Mouse (Mus musculus) MN1 (cell line): ENCODE measurements at regions not wholly inside any gene's neighbourhood (a gene's known extent, or its start where the extent isn't known, plus 50 kb on each side); places are given as distances from the start of the nearest gene placed in this dataset.

Experiments
- DNase-seq: peaks from one replicate; pipeline ENCODE4 v3.0.0-alpha.2; 2016; ENCODE audit warnings: low spot score

DNA sequence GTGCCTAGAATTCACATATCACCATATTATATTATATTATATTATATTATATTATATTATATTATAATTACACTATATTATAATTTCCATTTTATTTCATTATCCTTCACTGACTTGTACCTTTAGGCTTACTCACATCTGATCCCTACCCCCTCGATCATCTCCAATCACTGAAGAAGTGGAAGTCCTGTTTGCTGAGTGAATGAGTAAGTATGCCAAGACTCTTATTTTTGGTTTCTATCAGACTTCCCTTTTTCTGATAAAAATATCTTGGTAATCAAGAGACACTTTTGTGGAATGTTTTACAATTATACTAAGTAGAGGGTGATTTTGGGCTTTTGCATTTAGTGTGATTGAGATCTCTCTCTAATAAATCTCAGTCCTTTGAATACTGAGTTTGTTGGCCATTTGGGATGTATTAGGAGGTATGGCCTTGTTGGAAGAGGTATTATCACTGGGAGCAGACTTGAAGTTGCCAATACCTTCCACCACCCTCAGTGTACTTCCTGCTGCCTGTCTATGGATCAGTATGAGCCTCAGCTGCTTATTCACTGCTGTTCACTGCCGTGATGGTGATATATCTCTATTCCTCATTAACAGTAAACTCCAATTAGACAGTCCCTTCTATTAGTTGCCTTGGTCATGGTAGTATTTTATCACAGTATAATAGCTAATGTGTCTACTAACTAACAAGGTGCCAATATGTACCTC lies 665.3 kb downstream of the Adgrl2 start:
- no peak for DNase-seq

DNA sequence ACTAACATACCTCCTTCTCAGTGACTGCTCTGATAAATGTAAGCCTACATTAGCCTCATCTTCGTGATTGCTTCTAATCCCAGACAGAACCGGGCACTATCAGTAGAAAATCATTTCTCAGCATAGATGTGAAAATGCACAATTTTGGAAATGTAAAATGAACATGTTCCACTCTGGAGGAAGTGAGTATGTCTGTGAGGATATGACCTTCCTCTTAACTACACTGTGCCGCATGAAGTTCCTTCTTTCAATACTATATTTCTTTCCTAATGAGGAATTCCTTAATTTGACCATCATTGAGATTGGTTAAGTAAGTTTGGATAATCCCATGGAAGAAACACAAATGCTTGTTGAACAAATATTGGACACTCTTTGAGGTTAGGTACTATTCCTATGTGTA lies 668.5 kb downstream of the Adgrl2 start:
- DNase-seq, result no peak

DNA sequence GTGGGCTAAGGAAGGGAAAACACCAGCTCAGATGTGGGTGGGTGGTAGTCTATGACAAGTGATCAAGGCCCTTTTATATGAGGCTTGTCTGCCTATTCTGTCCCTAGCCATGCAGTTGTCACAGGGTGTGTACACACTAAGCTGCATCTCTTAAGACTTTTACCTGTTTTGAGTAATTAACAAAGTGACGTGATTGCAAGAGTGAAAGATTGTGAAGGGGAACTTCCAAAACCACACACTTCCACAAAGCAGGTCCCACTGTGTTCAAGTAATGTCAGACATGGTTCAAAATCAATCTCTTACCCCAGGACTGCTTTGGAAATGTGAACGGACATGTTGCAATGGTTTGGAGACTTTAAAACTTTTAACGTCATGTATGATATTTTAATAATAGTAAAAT lies 674.2 kb downstream of the Adgrl2 start:
- no peak for DNase-seq

DNA sequence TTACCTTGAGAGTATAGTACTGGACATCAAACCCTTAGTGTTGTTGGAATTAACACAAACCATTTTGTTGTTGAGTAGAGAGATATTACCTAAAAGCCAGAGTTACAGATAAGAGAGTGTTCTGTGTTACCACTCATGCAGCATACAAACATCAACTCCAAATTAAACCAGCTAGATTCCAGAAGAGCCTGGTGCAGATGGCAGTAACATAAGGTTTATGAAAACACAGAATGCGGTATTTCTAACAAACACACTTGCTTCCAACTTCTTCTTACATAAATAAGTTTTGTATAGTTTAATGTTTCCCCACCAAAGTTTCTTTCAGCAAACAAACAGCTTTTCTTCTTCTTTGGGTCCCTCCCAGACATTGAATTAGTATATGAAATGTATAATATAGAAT lies 675.1 kb downstream of the Adgrl2 start:
- no peak for DNase-seq

GRCm38 (mm10) chr3:148295515-148295914 lies 694.8 kb downstream of the Adgrl2 start:
- DNase-seq, result no peak

DNA sequence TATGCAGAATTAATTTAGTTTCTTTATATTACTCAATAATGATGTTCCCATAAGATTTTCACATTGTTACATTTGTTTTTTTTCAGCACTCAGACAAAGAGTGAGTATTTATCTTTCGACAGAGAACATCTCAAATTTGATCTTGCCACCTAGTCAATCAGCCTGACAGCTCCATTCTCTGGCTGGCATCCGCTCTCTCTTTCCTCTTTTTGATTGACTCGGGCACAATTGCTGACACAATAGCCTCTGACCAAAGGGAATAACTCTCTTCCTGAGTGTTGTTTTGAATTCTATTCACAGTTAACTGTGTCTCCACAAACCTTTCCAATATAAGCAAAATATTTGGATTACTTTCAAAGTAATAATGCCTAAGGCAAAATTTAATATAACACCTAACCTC lies 711.4 kb downstream of the Adgrl2 start:
- no peak for DNase-seq

DNA sequence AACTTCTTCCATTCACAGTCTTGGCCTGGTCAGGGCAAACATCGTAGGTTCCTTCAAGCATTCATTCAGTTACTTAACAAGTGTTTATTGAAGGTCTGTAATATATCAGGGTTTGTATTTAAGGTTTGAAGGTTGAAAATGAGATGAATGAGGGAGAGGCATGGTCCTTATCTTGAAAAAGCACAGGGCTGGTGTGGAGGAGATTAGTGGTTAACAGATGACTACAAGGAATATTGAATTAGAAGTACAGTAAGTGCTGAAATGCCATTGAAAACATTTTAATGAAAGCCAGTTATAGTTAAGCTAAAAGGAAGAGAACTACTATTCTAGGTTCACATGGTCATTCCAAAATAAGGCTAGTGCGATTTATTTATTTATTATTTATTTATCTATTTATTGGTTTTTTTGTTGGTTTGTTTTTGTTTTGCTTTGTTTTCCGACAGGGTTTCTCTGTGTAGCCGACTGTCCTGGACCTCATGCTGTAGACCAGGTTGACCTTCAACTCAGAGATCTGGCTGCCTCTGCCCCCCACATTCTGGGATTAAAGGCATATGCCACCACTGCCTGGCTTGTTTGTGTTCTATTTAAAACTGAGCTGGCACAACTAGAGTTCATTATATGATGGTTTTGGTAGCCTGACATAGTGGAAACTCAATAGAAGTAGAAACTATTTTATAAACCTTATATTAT lies 718.1 kb downstream of the Adgrl2 start:
- DNase-seq, result peak; percentile 57

DNA sequence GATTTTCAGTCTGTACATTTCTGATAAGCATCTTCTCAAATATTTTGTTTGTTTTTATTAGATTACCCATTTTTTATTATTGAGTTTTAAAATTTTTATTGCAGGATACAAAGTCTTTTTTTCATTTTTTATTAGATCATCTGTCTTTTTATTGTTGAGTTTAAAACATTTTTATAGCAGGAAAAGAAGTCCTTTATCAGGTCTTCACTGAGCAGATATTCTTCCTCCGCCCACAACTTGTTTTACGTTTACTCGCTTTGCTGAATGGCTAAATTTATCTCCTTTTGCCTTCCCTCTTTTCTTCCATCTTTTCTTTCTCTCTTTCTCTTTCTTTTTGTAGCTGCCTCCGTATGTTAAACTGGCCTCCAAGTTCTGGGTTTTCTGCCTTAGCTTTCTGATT lies 721.5 kb downstream of the Adgrl2 start:
- DNase-seq, result no peak

- no peak for DNase-seq
Measured at GRCm38 (mm10) chr3:148259211-148259610, 731.1 kb downstream of the Adgrl2 start.

DNA sequence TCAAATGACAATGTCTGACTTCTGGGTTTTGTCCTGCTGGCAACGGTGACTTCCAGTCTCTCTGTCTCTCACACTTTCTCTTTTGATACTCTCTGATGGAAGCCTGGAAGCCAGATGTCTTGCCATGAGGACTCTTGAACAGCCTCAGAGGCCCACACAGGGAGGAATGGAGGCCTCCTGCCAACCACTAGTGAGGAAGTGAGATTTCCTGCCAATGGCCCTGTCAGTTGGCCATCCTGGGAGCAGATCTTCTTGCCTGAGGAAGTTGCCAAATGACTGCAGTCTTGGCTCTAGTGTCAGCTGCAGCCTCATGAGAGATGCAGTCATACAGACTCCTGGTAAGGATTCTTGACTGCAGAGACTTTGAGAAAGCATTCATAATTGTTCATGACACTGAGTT lies 741.7 kb downstream of the Adgrl2 start:
- DNase-seq, result no peak

DNA sequence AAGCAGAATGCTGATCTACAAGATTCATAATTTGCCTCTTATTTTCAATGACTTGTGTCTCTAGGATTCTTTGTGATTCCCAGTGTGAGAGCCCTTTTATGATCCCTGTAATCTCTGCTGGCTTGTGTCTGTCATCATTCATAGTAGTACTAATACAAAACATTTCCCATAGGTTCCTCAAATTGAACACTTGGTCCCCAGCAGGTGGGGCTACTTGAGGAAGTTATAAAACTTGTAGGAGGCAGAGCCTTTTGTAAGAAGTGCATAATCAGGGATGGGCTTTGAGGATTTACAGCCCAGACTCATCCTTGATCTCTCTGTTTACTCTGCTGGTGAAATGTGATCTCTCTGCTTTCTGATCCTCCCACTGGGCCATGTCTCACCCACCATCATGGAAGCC lies 743.6 kb downstream of the Adgrl2 start:
- no peak for DNase-seq

- DNase-seq, result no peak
Measured at GRCm38 (mm10) chr3:148238093-148238492, 752.3 kb downstream of the Adgrl2 start.

DNA sequence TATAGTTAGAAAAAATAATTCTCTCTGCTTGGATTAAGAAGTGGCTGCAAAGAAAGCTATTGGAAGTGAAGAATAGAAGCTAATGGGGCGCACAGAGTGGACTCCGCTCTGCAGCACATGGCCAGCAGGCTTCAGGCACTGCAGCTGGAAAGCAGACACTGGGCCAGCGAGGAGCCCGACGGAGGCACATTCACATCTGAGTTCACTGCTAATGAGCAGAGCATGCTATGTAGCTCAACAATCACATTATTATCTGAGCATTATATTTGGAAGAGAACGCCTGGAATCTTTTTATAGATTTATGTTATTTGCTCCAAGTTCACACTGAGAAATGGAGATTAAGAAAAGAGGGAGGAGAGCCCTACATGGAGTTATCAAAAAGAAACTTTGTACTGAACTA lies 752.8 kb downstream of the Adgrl2 start:
- no peak for DNase-seq

- DNase-seq, result no peak
Measured at GRCm38 (mm10) chr3:148233616-148234015, 756.7 kb downstream of the Adgrl2 start.

DNA sequence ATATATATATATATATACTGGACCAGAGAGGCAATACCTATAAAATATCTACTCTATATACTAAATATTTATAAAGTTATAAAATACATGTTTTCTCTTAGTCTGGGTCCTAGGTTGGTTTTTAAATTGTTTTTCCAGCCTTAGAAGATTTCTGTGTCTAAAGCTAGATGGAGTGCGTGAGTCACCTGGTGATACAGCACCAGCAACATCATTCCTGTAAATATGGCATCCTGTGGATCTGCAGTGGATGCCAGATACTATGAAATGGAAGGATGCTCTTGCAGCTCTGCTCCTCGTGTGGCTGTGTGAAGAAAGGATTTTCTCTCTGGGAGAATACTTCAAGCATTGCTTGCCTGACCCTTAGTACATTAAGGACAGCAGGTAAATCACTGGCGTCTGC lies 761.2 kb downstream of the Adgrl2 start:
- no peak for DNase-seq

GRCm38 (mm10) chr3:148228002-148228707 lies 762.2 kb downstream of the Adgrl2 start:
- no peak for DNase-seq

DNA sequence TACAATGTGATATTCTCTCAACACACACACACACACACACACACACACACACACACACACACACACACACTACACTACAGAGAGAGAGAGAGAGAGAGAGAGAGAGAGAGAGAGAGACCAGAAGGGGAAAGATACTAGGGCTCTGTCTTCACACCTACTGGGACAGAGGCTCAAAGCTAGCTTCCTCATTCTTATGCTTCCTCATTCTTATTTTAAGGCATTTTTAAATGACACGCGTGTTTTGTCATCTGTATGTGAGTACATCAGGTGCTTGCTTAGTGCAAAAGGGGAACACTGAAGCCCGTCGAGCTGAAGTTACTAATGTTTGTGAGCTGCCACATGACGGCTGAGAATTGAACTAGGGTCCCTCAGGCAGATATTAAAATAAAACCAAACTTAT lies 769.5 kb downstream of the Adgrl2 start:
- no peak for DNase-seq

DNA sequence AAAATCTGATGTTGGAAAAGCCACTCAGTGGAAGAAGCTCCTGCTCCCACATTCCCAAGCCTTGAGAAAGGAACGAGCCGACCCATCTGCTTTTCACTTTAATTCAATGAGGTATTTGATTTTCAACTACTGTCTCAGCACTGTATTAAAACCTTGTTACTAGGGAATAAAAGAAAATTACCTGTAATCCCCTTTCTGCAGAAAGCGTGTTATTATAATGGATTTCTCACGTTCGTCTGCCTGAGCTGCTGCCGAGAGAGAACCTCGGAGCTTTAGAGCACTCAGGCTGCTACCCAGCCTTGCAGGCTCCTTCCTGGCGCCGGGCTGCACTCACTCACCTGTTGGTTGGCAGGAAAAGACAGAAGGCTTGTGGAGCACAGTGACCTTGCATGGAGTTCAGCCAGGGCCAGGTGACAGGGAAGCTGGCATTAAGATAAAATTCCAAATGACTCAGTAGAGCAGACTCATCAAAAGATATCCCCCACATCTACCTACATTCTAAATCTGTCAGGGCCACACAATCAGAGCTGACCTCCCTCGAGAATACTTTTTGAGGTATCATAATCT lies 770.2 kb downstream of the Adgrl2 start:
- no peak for DNase-seq

DNA sequence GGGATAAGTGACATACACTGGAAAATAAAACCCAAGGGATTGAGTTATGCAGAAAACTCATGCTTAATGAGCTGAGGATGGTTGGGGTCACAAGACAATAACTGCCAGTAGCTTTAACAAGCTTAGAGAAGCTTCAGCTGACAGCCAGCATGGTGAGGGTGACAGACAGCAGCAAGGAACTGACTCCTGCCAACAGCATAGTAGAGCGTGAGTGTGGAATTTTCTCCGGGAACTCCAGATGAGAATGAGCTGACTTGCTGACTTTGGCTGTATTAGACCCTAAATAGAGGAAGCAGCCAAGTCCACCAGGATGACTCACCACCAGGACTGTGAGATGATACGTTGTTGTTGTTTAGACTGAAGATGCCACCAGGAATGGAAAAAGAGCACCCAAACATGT lies 788.2 kb downstream of the Adgrl2 start:
- DNase-seq, result no peak

DNA sequence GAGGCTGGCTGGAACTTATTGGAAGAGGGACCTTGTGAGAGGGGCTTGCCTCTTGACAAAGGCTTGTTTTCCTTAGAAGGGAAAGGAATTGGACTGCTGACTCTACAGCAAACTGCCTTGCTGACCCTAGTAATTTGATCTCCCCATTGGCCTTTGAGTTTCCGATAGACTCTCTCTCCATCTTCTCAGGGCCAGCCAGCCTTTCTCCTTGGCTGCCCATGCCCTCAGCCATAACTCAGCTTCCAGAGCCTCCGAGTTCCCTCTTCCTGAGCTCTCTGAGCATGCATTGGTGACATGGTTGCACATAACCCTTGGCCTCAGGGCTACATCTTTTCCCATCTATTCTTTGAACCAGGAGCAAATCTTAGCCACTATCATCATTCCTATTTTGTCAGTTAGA lies 803.7 kb downstream of the Adgrl2 start:
- no peak for DNase-seq

DNA sequence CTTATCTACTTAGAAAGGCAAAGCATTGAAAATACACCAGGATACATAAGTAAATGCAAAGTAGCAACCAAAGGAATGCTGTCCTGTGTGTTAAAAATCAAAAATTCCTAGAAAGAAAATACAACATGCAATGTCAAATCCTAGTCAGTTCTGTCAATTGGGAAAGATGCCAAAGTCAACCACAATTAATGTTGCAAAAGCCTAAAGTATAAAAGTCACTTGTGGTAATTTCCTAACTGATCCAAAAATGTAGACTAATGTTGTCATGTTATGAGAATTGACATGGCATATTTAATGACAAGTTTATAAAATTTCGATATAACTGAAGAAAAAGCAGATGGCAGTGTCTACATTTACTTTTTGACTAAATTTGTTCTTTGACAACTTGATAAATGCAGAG lies 822.8 kb downstream of the Adgrl2 start:
- no peak for DNase-seq

GRCm38 (mm10) chr3:148159059-148159458 lies 831.3 kb downstream of the Adgrl2 start:
- DNase-seq, result no peak

DNA sequence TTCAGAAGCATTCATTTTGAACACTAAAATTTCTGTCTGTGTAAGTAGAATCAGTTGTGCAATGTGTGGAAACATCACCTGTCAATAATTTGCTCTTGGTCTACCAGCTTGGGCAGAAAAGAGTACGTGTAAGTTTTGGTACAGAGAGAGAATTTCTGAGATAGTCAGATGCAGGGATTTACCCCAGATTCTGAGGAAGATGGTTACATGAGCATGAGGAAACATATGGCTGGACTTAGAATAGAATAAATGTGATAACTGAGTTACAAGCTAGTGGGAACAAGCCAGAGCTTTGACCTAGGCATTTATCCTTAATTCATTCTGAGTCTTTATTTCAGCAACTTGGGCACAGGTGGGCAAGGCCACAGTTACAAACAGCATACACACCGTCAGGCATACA lies 831.8 kb downstream of the Adgrl2 start:
- no peak for DNase-seq
